Mouse (Mus musculus): Measurements from ENCODE around the gene Srp72. TPM values are rescaled to one million over a fixed set of nuclear protein-coding genes. Genes with fewer than 3 reads are reported as not detected.

Srp72 gene
- total RNA-seq (2021), result 125 and 148 TPM in 2 replicates
- long read RNA-seq, experiment 1, transcript Srp72-201 (19 exons, 3,625 nt), result major isoform, 38 of 51 reads
- long read RNA-seq, experiment 1, partial matches to known transcripts, result 5 of 51 reads
- long read RNA-seq, experiment 1, other reads (novel, unspliced or antisense), result 7 of 51 reads
- long read RNA-seq, experiment 2, transcript Srp72-201 (19 exons, 3,625 nt), result major isoform, 11 of 24 reads
- long read RNA-seq, experiment 2, partial matches to known transcripts, result 4 of 24 reads
- long read RNA-seq, experiment 2, other reads (novel, unspliced or antisense), result 6 of 24 reads

DNA sequence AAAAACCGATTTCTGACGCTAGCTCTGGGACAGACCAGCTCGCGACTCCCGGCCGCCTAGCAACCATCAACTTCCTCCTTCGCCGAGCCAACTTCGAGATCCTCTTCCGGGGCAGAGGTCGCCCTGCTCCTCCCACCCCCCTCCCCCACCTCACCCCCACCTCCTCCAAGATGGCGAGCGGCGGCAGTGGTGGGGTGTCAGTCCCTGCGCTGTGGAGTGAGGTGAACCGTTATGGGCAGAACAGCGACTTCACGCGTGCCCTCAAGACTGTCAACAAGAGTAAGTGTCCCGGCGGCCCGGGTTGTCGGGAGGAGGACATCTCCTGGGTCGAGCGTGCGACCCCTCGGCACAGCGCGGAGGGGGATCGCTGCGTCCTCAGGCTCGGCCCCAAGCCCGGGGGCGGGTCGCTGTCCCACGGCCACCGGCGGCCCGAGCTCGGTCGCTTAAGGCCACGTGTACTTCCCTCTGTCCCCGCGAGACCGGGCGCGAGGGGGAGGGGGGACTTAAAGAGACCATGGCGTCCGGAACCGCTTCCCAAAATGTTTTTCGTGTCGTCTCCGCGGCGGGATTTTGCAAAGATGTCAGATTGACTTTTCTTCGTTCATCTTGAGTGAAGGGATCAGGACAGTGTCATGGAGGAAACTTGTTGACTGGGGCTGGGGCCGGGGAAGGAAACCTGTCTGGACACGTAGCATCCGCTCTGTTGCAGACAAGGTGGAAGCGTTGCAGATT, at the start of gene Srp72:
TSS of gene Srp72 (plus strand) at position 130 of the 732 bp plus-strand sequence.
- peak; percentile 94 for DNase-seq

GRCm38 (mm10) chr5:76928124-76928832, 46.2 kb upstream of the Srp72 start:
- DNase-seq, result peak; percentile 44

DNA sequence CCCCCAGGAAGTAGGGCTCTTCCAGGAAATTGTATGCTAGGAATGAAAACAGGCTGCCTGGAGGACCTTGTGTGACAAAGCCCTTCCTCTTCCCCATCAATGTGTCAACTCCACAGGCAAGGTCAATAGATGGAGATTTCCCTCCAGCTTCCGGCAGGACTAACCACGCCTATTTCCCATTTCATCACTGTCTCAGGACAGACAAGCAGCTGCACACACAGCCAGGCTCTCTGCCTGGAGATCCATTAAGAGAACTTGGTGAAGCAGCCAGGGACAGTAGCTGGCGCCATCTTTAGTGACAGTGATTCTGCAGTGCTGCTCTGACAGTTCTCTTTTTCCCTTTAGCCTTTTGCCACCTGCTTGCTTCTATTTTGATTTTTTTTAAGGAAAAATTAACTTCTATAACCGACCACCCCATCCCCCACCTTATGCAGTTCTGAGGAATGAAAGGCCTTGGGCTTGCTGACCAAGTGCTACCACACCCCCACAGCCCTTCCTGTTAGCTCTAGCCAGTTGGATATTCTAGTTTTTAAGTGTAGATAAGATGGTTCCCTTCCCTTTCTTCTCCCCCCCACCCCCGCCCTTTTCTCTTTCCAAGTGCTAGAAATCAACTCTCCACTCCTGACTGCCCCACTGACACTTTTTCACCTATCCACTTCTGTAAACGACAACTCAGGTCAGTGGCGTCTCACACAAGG, 45.2 kb upstream of the Srp72 start:
- DNase-seq, result peak; percentile 40

DNA sequence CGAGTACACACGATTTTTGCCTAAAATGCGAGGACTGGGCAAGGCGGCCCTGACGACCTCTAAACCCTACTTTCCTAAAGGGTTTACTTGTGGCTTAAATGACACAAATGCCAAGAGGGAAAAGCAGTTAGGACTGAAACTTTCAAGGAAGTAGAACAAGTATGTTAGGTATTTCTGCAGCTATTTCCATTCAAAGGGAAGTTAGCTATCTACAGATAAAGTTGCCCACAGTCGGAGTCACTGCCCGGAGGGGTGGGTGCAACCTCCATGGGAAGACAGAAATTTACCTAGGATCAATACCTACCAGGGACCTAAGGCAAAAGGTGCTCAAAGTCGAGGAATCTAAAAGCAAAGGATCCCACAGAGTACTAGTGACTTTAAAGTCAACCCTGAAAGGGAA, 34.8 kb upstream of the Srp72 start:
- no peak for DNase-seq

GRCm38 (mm10) chr5:76941975-76942374, 32.5 kb upstream of the Srp72 start:
- no peak for DNase-seq

DNA sequence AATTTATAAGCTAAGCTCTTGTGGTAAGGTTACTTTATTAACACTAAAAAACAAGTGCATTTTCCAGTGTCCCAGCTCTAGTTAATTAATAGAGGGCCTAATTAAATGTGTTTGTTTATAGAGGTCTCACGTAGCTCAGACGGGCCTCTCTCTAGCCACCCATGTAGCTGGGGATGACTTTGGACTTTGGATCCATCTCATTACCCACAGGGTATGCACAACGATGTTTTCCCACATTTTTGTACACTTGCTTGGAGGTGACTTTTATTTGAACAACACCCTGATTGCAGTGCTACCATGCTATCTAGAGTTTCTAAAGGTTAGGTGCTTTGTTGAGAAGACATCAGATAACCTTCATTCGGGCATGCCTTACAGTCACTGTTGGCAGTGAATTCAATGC, 32.0 kb upstream of the Srp72 start:
- no peak for DNase-seq

DNA sequence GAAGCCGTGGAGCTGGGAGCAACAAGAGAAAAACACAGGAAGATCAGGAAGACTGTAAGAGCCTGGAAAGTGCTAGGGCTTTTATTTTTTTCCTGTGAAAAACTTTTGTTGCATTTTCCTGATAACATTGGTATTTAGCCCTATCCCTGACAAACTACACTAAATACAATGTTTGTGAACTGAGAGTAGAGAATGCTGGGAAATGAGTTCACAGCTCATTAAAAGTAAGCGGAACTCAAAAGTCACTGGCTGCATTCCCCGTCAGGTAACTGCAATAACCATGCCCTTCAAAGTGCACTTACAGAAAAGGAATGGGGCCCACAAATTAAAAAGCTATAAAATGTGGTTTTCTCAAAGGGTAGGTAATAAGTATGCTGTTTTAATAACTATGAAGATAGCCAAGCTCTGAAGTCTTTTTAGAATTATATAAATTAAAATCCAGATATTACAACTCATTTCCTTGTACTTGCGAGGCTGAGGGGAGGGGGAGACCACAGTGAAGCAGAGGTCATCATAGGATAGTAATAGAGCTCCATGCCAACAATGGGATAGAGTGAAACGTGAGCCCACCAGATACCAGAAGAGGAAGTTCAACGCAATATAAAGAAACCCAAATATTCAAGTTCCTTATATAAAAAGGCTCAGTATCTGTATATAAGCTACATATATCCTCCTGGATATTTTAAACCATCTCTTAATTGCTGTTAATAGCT, 29.4 kb upstream of the Srp72 start:
- no peak for DNase-seq

DNA sequence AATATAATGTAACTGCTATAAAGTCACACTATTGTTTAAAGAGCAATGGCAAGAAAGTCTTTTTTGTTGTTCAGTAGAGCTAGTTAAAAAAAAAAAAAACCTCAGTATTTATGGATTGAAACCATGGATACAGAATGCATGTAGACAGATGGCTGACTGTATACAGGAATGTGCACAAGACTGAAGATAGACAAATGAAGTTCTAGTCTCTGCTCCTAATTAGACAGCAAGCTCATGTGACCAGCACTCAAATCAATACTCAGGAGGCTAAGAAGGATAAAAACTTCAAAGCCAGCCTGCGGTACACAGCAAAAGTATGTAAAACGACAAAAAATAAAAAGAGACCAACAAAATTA, 28.8 kb upstream of the Srp72 start:
- no peak for DNase-seq

GRCm38 (mm10) chr5:76947142-76947541, 27.3 kb upstream of the Srp72 start:
- DNase-seq, result no peak

- DNase-seq, result no peak
Measured at GRCm38 (mm10) chr5:76947758-76948157, 26.7 kb upstream of the Srp72 start.

- peak; percentile 19 for DNase-seq
Measured at GRCm38 (mm10) chr5:76950343-76951105, 24.0 kb upstream of the Srp72 start.

- DNase-seq, result peak; percentile 100
Measured at GRCm38 (mm10) chr5:76951106-76952027, 23.1 kb upstream of the Srp72 start, which contains the start of the genes Paics and Ppat. Gene Paics (plus strand): TSS chr5:76951307. Gene Ppat (minus strand): TSS chr5:76951578.

GRCm38 (mm10) chr5:76952112-76953040, 22.1 kb upstream of the Srp72 start:
- DNase-seq, result no peak

GRCm38 (mm10) chr5:76953794-76954193, 20.7 kb upstream of the Srp72 start:
- DNase-seq, result no peak

DNA sequence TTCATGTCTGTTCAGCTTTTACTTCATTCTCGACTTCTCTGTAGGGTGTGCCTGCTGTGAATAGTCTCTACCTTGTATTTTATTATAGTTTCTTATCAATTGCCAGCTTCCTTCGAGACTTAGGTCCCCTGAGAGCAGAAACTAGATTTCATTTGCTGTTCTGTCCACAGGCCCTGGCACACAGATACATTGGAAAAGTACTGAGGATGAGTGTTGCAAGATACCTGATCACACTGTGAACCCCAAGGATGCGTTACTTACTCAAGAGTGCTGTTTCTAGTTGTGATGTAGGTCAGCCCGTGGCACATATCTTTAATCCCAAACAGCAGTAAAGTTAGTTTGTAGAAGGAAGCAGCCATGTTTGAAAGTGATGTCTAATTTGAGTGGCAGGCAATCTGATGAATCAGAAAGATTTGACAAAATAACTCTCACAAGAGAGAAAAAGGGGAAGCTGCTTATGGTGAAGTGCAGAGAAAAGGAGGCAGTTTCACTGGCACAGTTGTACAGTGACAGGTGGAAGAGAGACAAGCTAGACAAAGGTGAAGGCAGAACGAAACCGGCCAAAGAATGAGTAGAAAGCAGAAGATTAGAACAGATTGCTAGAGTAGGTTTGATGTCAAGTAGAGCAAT, 20.1 kb upstream of the Srp72 start:
- DNase-seq, result peak; percentile 54

DNA sequence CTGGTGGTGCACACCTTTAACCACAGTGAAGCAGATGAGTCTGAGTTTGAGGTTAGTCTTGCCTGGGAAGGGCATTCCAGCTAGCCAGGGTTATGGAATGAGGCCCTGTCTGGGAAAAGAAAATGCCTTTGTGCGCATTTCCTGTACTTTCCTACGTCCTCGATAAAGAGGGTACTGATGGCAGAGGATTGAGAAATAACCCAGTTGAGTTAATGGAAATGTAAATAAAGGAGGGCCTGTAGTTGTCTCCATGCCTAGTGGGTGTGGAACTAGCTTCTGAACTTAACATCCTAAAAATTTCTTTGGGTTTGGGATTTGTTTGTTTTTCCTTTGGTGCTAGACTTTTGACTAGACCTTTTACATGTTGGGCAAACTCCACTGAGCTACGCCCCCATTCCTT, 19.0 kb upstream of the Srp72 start:
- DNase-seq, result no peak

- DNase-seq, result peak; percentile 17
Measured at GRCm38 (mm10) chr5:76957954-76958353, 16.5 kb upstream of the Srp72 start.

GRCm38 (mm10) chr5:76959587-76959986, 14.9 kb upstream of the Srp72 start:
- no peak for DNase-seq
